Mouse (Mus musculus): ENCODE results near the gene Ntan1. TPM values are rescaled to one million over a fixed set of nuclear protein-coding genes. Genes with fewer than 3 reads are reported as not detected.

Ntan1 gene
- polyA plus RNA-seq, 1 experiment: 39.4 TPM

GRCm38 (mm10) chr16:13831606-13832005 is 13.0 kb downstream of the Ntan1 start:
- Histone ChIP-seq H3K27me3 (ENCODE audit: control insufficient read depth, insufficient read depth, insufficient read length) (no peaks in the 10 kb centered on the region), H3K4me3 (ENCODE audit: insufficient read depth, poor library complexity, severe bottlenecking) (no peak overlapping the region), H3ac (ENCODE audit: control insufficient read depth, insufficient read length, low read depth) (no peak overlapping the region), H3K79me3 (ENCODE audit: low read depth) (no peaks in the 10 kb centered on the region), H3K79me2 (ENCODE audit: control insufficient read depth, insufficient read depth) (no peaks in the 10 kb centered on the region), H3K36me3 (ENCODE audit: control insufficient read depth, insufficient read depth) (peaks cover 73% of the 10 kb centered on the region)
- no peak for TF ChIP-seq FOSL1 (IDR thresholded peaks at IDR 0.05; ENCODE audit: insufficient read depth, low read length, poor library complexity, severe bottlenecking)
- no peak for TF ChIP-seq USF1 (IDR thresholded peaks at IDR 0.05; ENCODE audit: low read depth)
- no peak for TF ChIP-seq CEBPB (IDR thresholded peaks at IDR 0.05; ENCODE audit: low read depth)
- no peak for TF ChIP-seq MAX (IDR thresholded peaks at IDR 0.05)
- no peak for TF ChIP-seq MYOG (IDR thresholded peaks at IDR 0.05; ENCODE audit: control insufficient read depth, extremely low read depth, insufficient read length)
- no peak for TF ChIP-seq MYOD1 (IDR thresholded peaks at IDR 0.05; ENCODE audit: control insufficient read depth, insufficient read length, low read depth)
- no peak for TF ChIP-seq CTCF (IDR thresholded peaks at IDR 0.05; ENCODE audit: control insufficient read depth, insufficient read depth, insufficient read length)

GRCm38 (mm10) chr16:13834382-13834781 is 15.7 kb downstream of the Ntan1 start:
- no peak for TF ChIP-seq FOSL1 (IDR thresholded peaks at IDR 0.05; ENCODE audit: insufficient read depth, low read length, poor library complexity, severe bottlenecking)
- no peak for TF ChIP-seq CTCF (IDR thresholded peaks at IDR 0.05; ENCODE audit: control insufficient read depth, insufficient read depth, insufficient read length)
- no peak for TF ChIP-seq MYOG (IDR thresholded peaks at IDR 0.05; ENCODE audit: control insufficient read depth, extremely low read depth, insufficient read length)
- no peak for TF ChIP-seq CEBPB (IDR thresholded peaks at IDR 0.05; ENCODE audit: low read depth)
- no peak for TF ChIP-seq MAX (IDR thresholded peaks at IDR 0.05)
- TF ChIP-seq USF1 (IDR thresholded peaks at IDR 0.05; ENCODE audit: low read depth): no peak
- no peak for TF ChIP-seq MYOD1 (IDR thresholded peaks at IDR 0.05; ENCODE audit: control insufficient read depth, insufficient read length, low read depth)
- Histone ChIP-seq H3K27me3 (ENCODE audit: control insufficient read depth, insufficient read depth, insufficient read length) (no peaks in the 10 kb centered on the region), H3K36me3 (ENCODE audit: control insufficient read depth, insufficient read depth) (peaks cover 84% of the 10 kb centered on the region), H3K4me3 (ENCODE audit: insufficient read depth, poor library complexity, severe bottlenecking) (no peak overlapping the region), H3ac (ENCODE audit: control insufficient read depth, insufficient read length, low read depth) (no peak overlapping the region), H3K79me3 (ENCODE audit: low read depth) (no peaks in the 10 kb centered on the region), H3K79me2 (ENCODE audit: control insufficient read depth, insufficient read depth) (no peaks in the 10 kb centered on the region)

- H3K36me3 ChIP-seq (ENCODE audit: control insufficient read depth, insufficient read depth): peaks cover 75% of the 10 kb centered on the region
- no peak overlapping the region for H3K4me3 ChIP-seq (ENCODE audit: insufficient read depth, poor library complexity, severe bottlenecking)
- no peak for TF ChIP-seq MAX (IDR thresholded peaks at IDR 0.05)
- no peak for TF ChIP-seq FOSL1 (IDR thresholded peaks at IDR 0.05; ENCODE audit: insufficient read depth, low read length, poor library complexity, severe bottlenecking)
- no peak for TF ChIP-seq MYOG (IDR thresholded peaks at IDR 0.05; ENCODE audit: control insufficient read depth, extremely low read depth, insufficient read length)
- no peak for TF ChIP-seq USF1 (IDR thresholded peaks at IDR 0.05; ENCODE audit: low read depth)
- TF ChIP-seq MYOD1 (IDR thresholded peaks at IDR 0.05; ENCODE audit: control insufficient read depth, insufficient read length, low read depth): no peak
- no peak for TF ChIP-seq CEBPB (IDR thresholded peaks at IDR 0.05; ENCODE audit: low read depth)
- TF ChIP-seq CTCF (IDR thresholded peaks at IDR 0.05; ENCODE audit: control insufficient read depth, insufficient read depth, insufficient read length): no peak
- H3K79me3 ChIP-seq (ENCODE audit: low read depth): no peaks in the 10 kb centered on the region
- H3K27me3 ChIP-seq (ENCODE audit: control insufficient read depth, insufficient read depth, insufficient read length): no peaks in the 10 kb centered on the region
- no peaks in the 10 kb centered on the region for H3K79me2 ChIP-seq (ENCODE audit: control insufficient read depth, insufficient read depth)
- H3ac ChIP-seq (ENCODE audit: control insufficient read depth, insufficient read length, low read depth): no peak overlapping the region
Measured at GRCm38 (mm10) chr16:13840056-13840455, 21.4 kb downstream of the Ntan1 start.

- Histone ChIP-seq H3K36me3 (ENCODE audit: control insufficient read depth, insufficient read depth) (peaks cover 72% of the 10 kb centered on the region), H3K27me3 (ENCODE audit: control insufficient read depth, insufficient read depth, insufficient read length) (no peaks in the 10 kb centered on the region), H3K4me3 (ENCODE audit: insufficient read depth, poor library complexity, severe bottlenecking) (no peak overlapping the region), H3K79me3 (ENCODE audit: low read depth) (no peaks in the 10 kb centered on the region), H3ac (ENCODE audit: control insufficient read depth, insufficient read length, low read depth) (no peak overlapping the region), H3K79me2 (ENCODE audit: control insufficient read depth, insufficient read depth) (no peaks in the 10 kb centered on the region)
- TF ChIP-seq FOSL1 (IDR thresholded peaks at IDR 0.05; ENCODE audit: insufficient read depth, low read length, poor library complexity, severe bottlenecking) (no peak), USF1 (IDR thresholded peaks at IDR 0.05; ENCODE audit: low read depth) (no peak), MYOG (IDR thresholded peaks at IDR 0.05; ENCODE audit: control insufficient read depth, extremely low read depth, insufficient read length) (no peak), CTCF (IDR thresholded peaks at IDR 0.05; ENCODE audit: control insufficient read depth, insufficient read depth, insufficient read length) (no peak), CEBPB (IDR thresholded peaks at IDR 0.05; ENCODE audit: low read depth) (no peak), MAX (IDR thresholded peaks at IDR 0.05) (no peak), MYOD1 (IDR thresholded peaks at IDR 0.05; ENCODE audit: control insufficient read depth, insufficient read length, low read depth) (no peak)
Measured at GRCm38 (mm10) chr16:13840956-13841355, 22.3 kb downstream of the Ntan1 start.

- Histone ChIP-seq H3K36me3 (ENCODE audit: control insufficient read depth, insufficient read depth) (peaks cover 54% of the 10 kb centered on the region), H3K27me3 (ENCODE audit: control insufficient read depth, insufficient read depth, insufficient read length) (no peaks in the 10 kb centered on the region), H3K79me3 (ENCODE audit: low read depth) (no peaks in the 10 kb centered on the region)
Measured at GRCm38 (mm10) chr16:13845031-13845430, 26.4 kb downstream of the Ntan1 start.

GRCm38 (mm10) chr16:13846675-13847074 is 28.0 kb downstream of the Ntan1 start:
- no peak overlapping the region for H3ac ChIP-seq (ENCODE audit: control insufficient read depth, insufficient read length, low read depth)
- no peaks in the 10 kb centered on the region for H3K79me3 ChIP-seq (ENCODE audit: low read depth)
- TF ChIP-seq FOSL1 (IDR thresholded peaks at IDR 0.05; ENCODE audit: insufficient read depth, low read length, poor library complexity, severe bottlenecking) (no peak), CEBPB (IDR thresholded peaks at IDR 0.05; ENCODE audit: low read depth) (no peak), USF1 (IDR thresholded peaks at IDR 0.05; ENCODE audit: low read depth) (no peak), CTCF (IDR thresholded peaks at IDR 0.05; ENCODE audit: control insufficient read depth, insufficient read depth, insufficient read length) (no peak), MYOD1 (IDR thresholded peaks at IDR 0.05; ENCODE audit: control insufficient read depth, insufficient read length, low read depth) (no peak)
- peaks cover 46% of the 10 kb centered on the region for H3K36me3 ChIP-seq (ENCODE audit: control insufficient read depth, insufficient read depth)
- no peaks in the 10 kb centered on the region for H3K79me2 ChIP-seq (ENCODE audit: control insufficient read depth, insufficient read depth)
- no peaks in the 10 kb centered on the region for H3K27me3 ChIP-seq (ENCODE audit: control insufficient read depth, insufficient read depth, insufficient read length)
- no peak overlapping the region for H3K4me3 ChIP-seq (ENCODE audit: insufficient read depth, poor library complexity, severe bottlenecking)

More at GRCm38 (mm10) chr16:13845031-13845430, 26.4 kb downstream of the Ntan1 start:
- no peak overlapping the region for H3K4me3 ChIP-seq (ENCODE audit: insufficient read depth, poor library complexity, severe bottlenecking)
- no peak for TF ChIP-seq CEBPB (IDR thresholded peaks at IDR 0.05; ENCODE audit: low read depth)
- TF ChIP-seq FOSL1 (IDR thresholded peaks at IDR 0.05; ENCODE audit: insufficient read depth, low read length, poor library complexity, severe bottlenecking): no peak
- TF ChIP-seq MAX (IDR thresholded peaks at IDR 0.05): no peak
- no peak overlapping the region for H3ac ChIP-seq (ENCODE audit: control insufficient read depth, insufficient read length, low read depth)
- H3K79me2 ChIP-seq (ENCODE audit: control insufficient read depth, insufficient read depth): no peaks in the 10 kb centered on the region
